Mouse (Mus musculus) hindbrain, embryonic 13.5 days (tissue): ENCODE measurements around the gene Prkar2b. TPM values are rescaled to one million over a fixed set of nuclear protein-coding genes. Genes with fewer than 3 reads are reported as not detected.
A peak's percentile ranks its signal among the peaks of the same experiment; 100 is the strongest.

ENCODE experiments used
- ATAC-seq: fragments of 200-750 bp; cut with Nextera tagmentation; 2 replicates; pipeline ENCODE4 v1.8.0; 2017; ENCODE audit warnings: moderate TSS enrichment; ENCODE audit not compliant: low FRiP score
- H3K27ac ChIP-seq: fragments of 300-500 bp; sonication (generic); 2 replicates; pipeline ENCODE4 v1.5.1; 2015; ENCODE audit warnings: inconsistent platforms, mild to moderate bottlenecking, moderate library complexity
- H3K27me3 ChIP-seq: fragments of 300-500 bp; sonication (generic); 2 replicates; pipeline ENCODE4 v1.6.1; 2015; ENCODE audit warnings: mild to moderate bottlenecking, inconsistent platforms
- H3K36me3 ChIP-seq: fragments of 300-500 bp; sonication (generic); 2 replicates; pipeline ENCODE4 v1.6.1; 2015; ENCODE audit warnings: mild to moderate bottlenecking, inconsistent platforms
- H3K4me1 ChIP-seq: fragments of 300-500 bp; sonication (generic); replicated peaks from 2 replicates; pipeline ENCODE4 v1.6.1; 2015; ENCODE audit warnings: inconsistent platforms
- H3K4me2 ChIP-seq: fragments of 300-500 bp; sonication (generic); 2 replicates; pipeline ENCODE4 v1.6.1; 2015; ENCODE audit warnings: inconsistent platforms, mild to moderate bottlenecking, moderate library complexity
- H3K4me3 ChIP-seq: fragments of 300-500 bp; sonication (generic); 2 replicates; pipeline ENCODE4 v1.5.1; 2015; ENCODE audit warnings: mild to moderate bottlenecking, inconsistent platforms
- H3K9ac ChIP-seq: fragments of 300-500 bp; sonication (generic); 2 replicates; pipeline ENCODE4 v1.6.1; 2015; ENCODE audit warnings: mild to moderate bottlenecking, inconsistent platforms
- H3K9me3 ChIP-seq: fragments of 300-500 bp; sonication (generic); 2 replicates; pipeline ENCODE4 v1.6.1; 2016; ENCODE audit warnings: inconsistent platforms
- WGBS: fragments of 180-500 bp; shearing (Covaris S2); methylation state at CpG from one replicate; pipeline ENCODE4 v1.1.7; 2015; 5-methylcytosine and 5-hydroxymethylcytosine counted together
- polyA plus RNA-seq: library from polyadenylated mRNA; unstranded; fragments of >200 nt; fragmentation: Nextera tagmentation; extraction: Ambion mirVana; gene quantifications from 2 replicates; pipeline ENCODE4 v1.2.1, GENCODE M21; 2015

Gene Prkar2b
- polyA plus RNA-seq, 1 experiment from 2014 or later = 110 TPM

DNA sequence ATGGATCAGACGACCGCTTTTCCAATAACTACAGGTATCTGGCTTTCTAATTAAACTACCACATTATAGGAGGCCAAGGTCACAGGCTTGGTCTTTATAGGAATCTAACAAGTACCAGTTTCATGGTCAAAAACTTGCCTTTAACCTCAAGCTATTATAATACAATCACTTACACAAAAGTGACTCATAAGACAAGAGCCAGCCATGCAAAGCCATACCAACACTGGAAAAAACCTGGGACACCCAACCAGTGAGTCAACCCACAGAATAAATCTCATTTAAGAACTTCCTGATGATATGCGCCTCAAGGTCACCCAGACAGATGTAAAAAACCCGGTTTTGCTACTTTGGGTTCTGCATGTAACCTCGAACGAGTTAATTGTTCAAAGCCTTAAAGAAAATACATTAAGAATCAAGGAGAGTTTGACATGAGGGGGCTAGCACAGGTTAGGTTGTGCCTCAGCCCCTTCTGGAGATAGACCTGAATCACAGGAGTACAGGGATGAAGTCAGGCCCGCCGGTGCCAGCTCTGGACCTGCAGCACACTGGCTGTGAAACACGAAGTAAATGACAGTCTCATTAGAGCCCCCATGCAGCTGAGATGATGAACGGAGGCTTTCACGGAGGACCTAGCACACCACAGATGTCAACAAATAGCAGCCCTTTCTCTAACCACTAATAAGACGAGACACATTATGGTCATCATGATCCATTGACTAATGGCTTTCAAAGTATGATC is 3.5 kb downstream of the Prkar2b start:
- H3K4me1 ChIP-seq = peaks cover 58% of the 10 kb centered on the region
- 63% methylated on average over 12 of the region's 12 CpGs for WGBS
- H3K27ac ChIP-seq = peak overlapping the region; percentile 26
- no peak for ATAC-seq
- peak overlapping the region; percentile 89 for H3K4me3 ChIP-seq
- peaks cover 3% of the 10 kb centered on the region; the same call in 1 of the 2 replicates for H3K36me3 ChIP-seq
- no peaks in the 10 kb centered on the region for H3K9me3 ChIP-seq
- no peaks in the 10 kb centered on the region for H3K27me3 ChIP-seq
- peak overlapping the region; percentile 66 for H3K4me2 ChIP-seq
- peak overlapping the region; percentile 36; the same call in 1 of the 2 replicates for H3K9ac ChIP-seq

- no peaks in the 10 kb centered on the region for H3K9me3 ChIP-seq
- H3K4me2 ChIP-seq = no peak overlapping the region
- no peak overlapping the region for H3K9ac ChIP-seq
- ATAC-seq = no peak
- WGBS = 95% methylated on average over 3 of the region's 3 CpGs
- peaks cover 57% of the 10 kb centered on the region for H3K4me1 ChIP-seq
- H3K27me3 ChIP-seq = no peaks in the 10 kb centered on the region
- H3K36me3 ChIP-seq = peaks cover 3% of the 10 kb centered on the region; the same call in 1 of the 2 replicates
- no peak overlapping the region for H3K4me3 ChIP-seq
- no peak overlapping the region for H3K27ac ChIP-seq
Measured at GRCm38 (mm10) chr12:32055797-32056196, 5.3 kb downstream of the Prkar2b start.

DNA sequence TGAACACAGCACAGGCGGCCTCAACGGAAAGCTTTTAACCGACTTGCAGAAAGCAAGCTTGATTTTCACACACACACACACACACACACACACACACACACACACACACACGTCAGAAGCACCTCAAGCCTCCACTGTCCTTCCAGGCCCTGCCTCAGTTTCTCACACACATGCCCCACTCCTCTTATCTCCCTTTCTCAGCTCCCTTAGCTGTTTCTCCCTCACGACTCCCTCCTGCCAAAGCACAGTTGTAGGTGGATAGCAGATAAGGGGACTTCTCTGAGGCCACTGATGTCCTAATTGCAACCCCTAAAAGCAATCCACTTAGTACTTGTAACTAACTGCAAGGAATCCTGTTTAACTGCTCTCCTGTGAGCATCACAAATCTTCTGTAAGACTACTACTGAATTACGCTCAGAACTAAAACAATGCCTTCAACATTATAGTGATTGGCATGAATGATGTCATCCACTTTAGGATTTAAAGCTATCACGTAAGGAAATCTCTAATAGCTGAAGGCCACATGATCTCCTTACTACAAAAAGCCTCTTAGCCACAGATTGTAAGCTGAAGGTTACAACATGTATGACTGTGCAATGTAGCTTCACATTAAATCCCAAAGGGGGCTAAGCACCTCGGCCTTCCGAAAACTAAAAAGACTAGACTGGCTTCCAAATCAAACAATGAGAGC is 6.5 kb downstream of the Prkar2b start:
- H3K27ac ChIP-seq = no peak overlapping the region
- H3K4me3 ChIP-seq = no peak overlapping the region
- no peak for ATAC-seq
- WGBS = 76% methylated on average over 9 of the region's 9 CpGs
- H3K4me1 ChIP-seq = peaks cover 56% of the 10 kb centered on the region
- no peaks in the 10 kb centered on the region for H3K27me3 ChIP-seq
- H3K4me2 ChIP-seq = no peak overlapping the region
- 0 out of 2 replicates have a peak overlapping the region, but pooled peaks have one; percentile 15 for H3K9ac ChIP-seq
- H3K9me3 ChIP-seq = no peaks in the 10 kb centered on the region
- peaks cover 3% of the 10 kb centered on the region; the same call in 1 of the 2 replicates for H3K36me3 ChIP-seq

- H3K27me3 ChIP-seq = no peaks in the 10 kb centered on the region
- H3K36me3 ChIP-seq = peaks cover 3% of the 10 kb centered on the region; the same call in 1 of the 2 replicates
- peaks cover 52% of the 10 kb centered on the region for H3K4me1 ChIP-seq
- no peak overlapping the region for H3K27ac ChIP-seq
- no peak for ATAC-seq
- H3K4me2 ChIP-seq = no peak overlapping the region
- 67% methylated on average over 11 of the region's 11 CpGs for WGBS
- H3K4me3 ChIP-seq = no peak overlapping the region
- 0 out of 2 replicates have a peak overlapping the region, but pooled peaks have one; percentile 1 for H3K9ac ChIP-seq
- no peaks in the 10 kb centered on the region for H3K9me3 ChIP-seq
Measured at GRCm38 (mm10) chr12:32053637-32054366, 7.3 kb downstream of the Prkar2b start.

DNA sequence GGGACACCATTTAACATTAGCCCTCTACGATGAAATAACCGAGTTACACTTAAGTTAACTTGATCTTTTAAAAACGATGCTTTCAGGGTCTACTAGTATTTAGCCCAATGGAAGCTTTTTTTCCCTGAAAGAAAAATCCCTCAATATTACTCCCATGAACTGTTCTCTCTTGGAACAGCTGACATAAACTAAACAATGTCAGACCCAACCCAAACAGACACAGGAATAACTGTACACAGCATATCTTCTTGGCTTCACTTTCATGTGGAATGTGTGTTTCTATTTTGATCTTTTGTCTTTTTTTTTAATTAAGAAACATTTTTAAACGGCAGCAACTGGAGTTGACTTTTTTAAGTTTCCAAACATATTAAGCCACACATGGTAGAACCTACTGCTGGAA is 8.2 kb downstream of the Prkar2b start:
- Histone ChIP-seq H3K27ac (no peak overlapping the region), H3K4me1 (peaks cover 43% of the 10 kb centered on the region), H3K9ac (no peak overlapping the region), H3K36me3 (peaks cover 3% of the 10 kb centered on the region; the same call in 1 of the 2 replicates), H3K9me3 (no peaks in the 10 kb centered on the region), H3K27me3 (no peaks in the 10 kb centered on the region), H3K4me3 (no peak overlapping the region), H3K4me2 (no peak overlapping the region)
- 92% methylated on average over 4 of the region's 4 CpGs for WGBS
- ATAC-seq = no peak

- 74% methylated on average over 5 of the region's 5 CpGs for WGBS
- no peak overlapping the region for H3K27ac ChIP-seq
- no peak for ATAC-seq
Measured at GRCm38 (mm10) chr12:32050165-32050564, 10.9 kb downstream of the Prkar2b start.

GRCm38 (mm10) chr12:32045566-32046330 is 15.3 kb downstream of the Prkar2b start:
- Histone ChIP-seq H3K27ac (no peak overlapping the region), H3K4me3 (no peak overlapping the region), H3K9ac (no peak overlapping the region), H3K4me2 (no peak overlapping the region), H3K4me1 (peaks cover 11% of the 10 kb centered on the region; the same call in 1 of the 2 replicates), H3K9me3 (no peaks in the 10 kb centered on the region), H3K36me3 (0 out of 2 replicates have a peak, but pooled peaks cover 2% of the 10 kb centered on the region), H3K27me3 (no peaks in the 10 kb centered on the region)
- WGBS = 88% methylated on average over 17 of the region's 17 CpGs
- no peak for ATAC-seq

More at GRCm38 (mm10) chr12:32050165-32050564, 10.9 kb downstream of the Prkar2b start:
- no peak overlapping the region for H3K4me2 ChIP-seq
- H3K4me1 ChIP-seq = peaks cover 23% of the 10 kb centered on the region
- H3K9me3 ChIP-seq = no peaks in the 10 kb centered on the region
- no peaks in the 10 kb centered on the region for H3K27me3 ChIP-seq
- no peak overlapping the region for H3K9ac ChIP-seq
- H3K36me3 ChIP-seq = no peaks in the 10 kb centered on the region
- no peak overlapping the region for H3K4me3 ChIP-seq

DNA sequence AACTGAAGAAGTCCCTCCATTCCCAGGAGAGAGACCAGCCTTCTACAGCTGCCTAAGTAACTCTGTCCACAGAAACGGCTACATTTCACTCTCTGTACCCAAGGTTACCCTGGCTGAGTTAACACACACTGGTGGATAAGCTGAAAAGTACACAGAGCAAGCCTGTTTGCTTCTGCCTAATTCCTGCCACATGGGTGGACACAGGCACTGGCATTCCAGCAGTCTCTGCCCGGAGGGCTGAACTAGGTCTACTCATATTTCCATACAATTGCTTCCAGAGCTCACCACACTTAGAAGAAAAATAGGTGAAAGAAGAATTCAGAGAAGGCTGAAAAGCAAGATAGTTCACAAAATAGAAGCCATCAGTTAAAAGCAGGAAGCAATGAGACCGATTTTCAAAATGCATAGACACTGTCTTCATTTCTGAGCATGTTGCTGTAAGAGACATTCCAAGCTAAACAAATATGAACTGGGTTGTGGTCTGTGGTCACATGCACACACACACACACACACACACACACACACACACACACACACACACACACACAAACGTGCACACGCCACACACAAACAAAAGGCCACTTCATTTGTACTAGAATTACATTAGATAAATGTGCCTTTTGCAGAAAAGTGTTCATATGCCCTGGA is 16.5 kb downstream of the Prkar2b start:
- Histone ChIP-seq H3K4me3 (no peak overlapping the region), H3K36me3 (0 out of 2 replicates have a peak, but pooled peaks cover 2% of the 10 kb centered on the region), H3K27ac (no peak overlapping the region), H3K4me2 (no peak overlapping the region), H3K4me1 (peaks cover 16% of the 10 kb centered on the region; the same call in 1 of the 2 replicates), H3K27me3 (no peaks in the 10 kb centered on the region), H3K9me3 (no peaks in the 10 kb centered on the region), H3K9ac (no peak overlapping the region)
- 64% methylated on average over 5 of the region's 5 CpGs for WGBS
- no peak for ATAC-seq

- ATAC-seq = no peak
- WGBS = 89% methylated on average over 6 of the region's 6 CpGs
- Histone ChIP-seq H3K9me3 (no peaks in the 10 kb centered on the region), H3K4me2 (no peak overlapping the region), H3K4me1 (no peaks in the 10 kb centered on the region), H3K9ac (no peak overlapping the region), H3K4me3 (no peak overlapping the region), H3K27ac (no peak overlapping the region), H3K36me3 (no peaks in the 10 kb centered on the region), H3K27me3 (no peaks in the 10 kb centered on the region)
Measured at GRCm38 (mm10) chr12:32033536-32033935, 27.6 kb downstream of the Prkar2b start.

DNA sequence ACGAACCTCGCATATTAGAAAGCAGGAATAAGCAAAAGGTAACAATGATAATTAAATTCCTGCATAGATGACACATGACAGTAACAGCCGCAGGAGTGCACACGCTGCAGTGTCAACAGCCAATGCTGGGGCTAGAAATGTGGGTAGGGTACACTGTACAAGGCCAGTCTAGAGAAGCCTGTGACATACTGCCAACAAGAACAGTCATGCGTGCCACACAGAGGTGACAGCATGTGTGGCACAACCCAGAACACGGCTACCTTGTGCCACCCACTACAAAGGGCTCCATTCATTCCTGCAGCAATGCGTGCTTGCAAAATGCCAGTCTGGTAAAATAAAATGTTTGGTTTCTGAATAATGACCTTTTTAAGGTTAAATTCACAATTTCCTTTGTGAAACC is 28.2 kb downstream of the Prkar2b start:
- ATAC-seq = 0 out of 2 replicates have a peak, but pooled peaks have one; percentile 39
- H3K9me3 ChIP-seq = no peaks in the 10 kb centered on the region
- no peaks in the 10 kb centered on the region for H3K27me3 ChIP-seq
- no peak overlapping the region for H3K4me2 ChIP-seq
- H3K9ac ChIP-seq = no peak overlapping the region
- H3K4me3 ChIP-seq = no peak overlapping the region
- no peak overlapping the region for H3K27ac ChIP-seq
- no peaks in the 10 kb centered on the region for H3K36me3 ChIP-seq
- 91% methylated on average over 7 of the region's 7 CpGs for WGBS
- no peaks in the 10 kb centered on the region for H3K4me1 ChIP-seq

GRCm38 (mm10) chr12:32018376-32018750 is 42.7 kb downstream of the Prkar2b start:
- ATAC-seq = no peak

More at GRCm38 (mm10) chr12:32018376-32018750, 42.7 kb downstream of the Prkar2b start:
- 71% methylated on average over 3 of the region's 3 CpGs for WGBS
- Histone ChIP-seq H3K36me3 (no peaks in the 10 kb centered on the region), H3K27ac (no peak overlapping the region), H3K9ac (no peak overlapping the region), H3K4me2 (no peak overlapping the region), H3K4me3 (no peak overlapping the region), H3K4me1 (peaks cover 33% of the 10 kb centered on the region), H3K9me3 (no peaks in the 10 kb centered on the region), H3K27me3 (no peaks in the 10 kb centered on the region)
